Mouse (Mus musculus): ENCODE measurements at regions not wholly inside any gene's neighbourhood (a gene's known extent, or its start where the extent isn't known, plus 50 kb on each side); places are given as distances from the start of the nearest gene placed in this dataset.

GRCm38 (mm10) chrX:159155786-159156185 lies 54.3 kb upstream of the Rps6ka3 start:
- Histone ChIP-seq H3K4me3 (ENCODE audit: control insufficient read depth in 1 of 2, insufficient read depth in 1 of 2, low read depth in 1 of 2, low read length in 2 of 2) (no peak overlapping the region), H3K4me2 (ENCODE audit: low read length) (no peak overlapping the region), H3K4me1 (ENCODE audit: control insufficient read depth in 2 of 2, insufficient read depth in 2 of 2, low read length in 2 of 2) (no peaks in the 10 kb centered on the region), H3K27ac (replicated peaks in 1 of 2; ENCODE audit: control insufficient read depth in 1 of 2, insufficient read depth in 1 of 2, low read depth in 2 of 2, low read length in 2 of 2) (no peak overlapping the region), H3K9me3 (ENCODE audit: control insufficient read depth, low read length) (no peaks in the 10 kb centered on the region), H3K27me3 (ENCODE audit: control insufficient read depth, insufficient read depth, low read length) (no peaks in the 10 kb centered on the region), H3K9ac (ENCODE audit: low read length) (no peak overlapping the region), H3K36me3 (ENCODE audit: control insufficient read depth, insufficient read depth, low read length) (no peaks in the 10 kb centered on the region)
- 59% methylated on average over 5 of the region's 5 CpGs for WGBS
- ATAC-seq (ENCODE audit: insufficient number of reproducible peaks, insufficient read depth, low FRiP score, low read depth), result no peak

GRCm38 (mm10) chrX:159156976-159157375 lies 53.1 kb upstream of the Rps6ka3 start:
- Histone ChIP-seq H3K4me3 (ENCODE audit: control insufficient read depth in 1 of 2, insufficient read depth in 1 of 2, low read depth in 1 of 2, low read length in 2 of 2) (no peak overlapping the region), H3K4me1 (ENCODE audit: control insufficient read depth in 2 of 2, insufficient read depth in 2 of 2, low read length in 2 of 2) (no peaks in the 10 kb centered on the region), H3K36me3 (ENCODE audit: control insufficient read depth, insufficient read depth, low read length) (no peaks in the 10 kb centered on the region), H3K27me3 (ENCODE audit: control insufficient read depth, insufficient read depth, low read length) (no peaks in the 10 kb centered on the region), H3K9ac (ENCODE audit: low read length) (no peak overlapping the region), H3K9me3 (ENCODE audit: control insufficient read depth, low read length) (no peaks in the 10 kb centered on the region), H3K27ac (replicated peaks in 1 of 2; ENCODE audit: control insufficient read depth in 1 of 2, insufficient read depth in 1 of 2, low read depth in 2 of 2, low read length in 2 of 2) (no peak overlapping the region), H3K4me2 (ENCODE audit: low read length) (no peak overlapping the region)
- WGBS, result 67% methylated on average over 4 of the region's 4 CpGs
- no peak for ATAC-seq (ENCODE audit: insufficient number of reproducible peaks, insufficient read depth, low FRiP score, low read depth)

GRCm38 (mm10) chrX:159159727-159160126 lies 50.4 kb upstream of the Rps6ka3 start:
- no peaks in the 10 kb centered on the region for H3K36me3 ChIP-seq (ENCODE audit: control insufficient read depth, insufficient read depth, low read length)
- H3K27ac ChIP-seq (replicated peaks in 1 of 2; ENCODE audit: control insufficient read depth in 1 of 2, insufficient read depth in 1 of 2, low read depth in 2 of 2, low read length in 2 of 2), result no peak overlapping the region
- H3K4me2 ChIP-seq (ENCODE audit: low read length), result no peak overlapping the region
- H3K4me3 ChIP-seq (ENCODE audit: control insufficient read depth in 1 of 2, insufficient read depth in 1 of 2, low read depth in 1 of 2, low read length in 2 of 2), result no peak overlapping the region
- no peak overlapping the region for H3K9ac ChIP-seq (ENCODE audit: low read length)
- no peaks in the 10 kb centered on the region for H3K4me1 ChIP-seq (ENCODE audit: control insufficient read depth in 2 of 2, insufficient read depth in 2 of 2, low read length in 2 of 2)
- no peak for ATAC-seq (ENCODE audit: insufficient number of reproducible peaks, insufficient read depth, low FRiP score, low read depth)
- no peaks in the 10 kb centered on the region for H3K9me3 ChIP-seq (ENCODE audit: control insufficient read depth, low read length)
- 63% methylated on average over 2 of the region's 2 CpGs for WGBS
- no peaks in the 10 kb centered on the region for H3K27me3 ChIP-seq (ENCODE audit: control insufficient read depth, insufficient read depth, low read length)

All from heart, embryonic 14.5 days (tissue).